Mouse (Mus musculus) spleen, adult 2 months (tissue): Measurements from ENCODE around the gene Samd4b.

Source experiments
- CTCF ChIP-seq: fragments of 200-500 bp; IDR thresholded peaks from 2 replicates; pipeline ENCODE4 v1.5.1; 2011; ENCODE audit warnings: mild to moderate bottlenecking, inconsistent platforms; ENCODE audit not compliant: insufficient read depth, insufficient read length, insufficient replicate concordance; ENCODE audit errors: extremely low read depth
- POLR2A ChIP-seq: fragments of 200-500 bp; IDR thresholded peaks from 2 replicates; pipeline ENCODE4 v1.6.1; 2011; ENCODE audit warnings: low read depth, low read length, inconsistent platforms

- no peak for TF ChIP-seq POLR2A
- no peak for TF ChIP-seq CTCF
Measured at GRCm38 (mm10) chr7:28482854-28483253, 115.1 kb downstream of the Samd4b start.
